Mouse (Mus musculus): ENCODE data around the gene Pcid2. TPM values are rescaled to one million over a fixed set of nuclear protein-coding genes. Genes with fewer than 3 reads are reported as not detected.

Gene Pcid2
- polyA plus RNA-seq, 1 experiment: 13.0 TPM

DNA sequence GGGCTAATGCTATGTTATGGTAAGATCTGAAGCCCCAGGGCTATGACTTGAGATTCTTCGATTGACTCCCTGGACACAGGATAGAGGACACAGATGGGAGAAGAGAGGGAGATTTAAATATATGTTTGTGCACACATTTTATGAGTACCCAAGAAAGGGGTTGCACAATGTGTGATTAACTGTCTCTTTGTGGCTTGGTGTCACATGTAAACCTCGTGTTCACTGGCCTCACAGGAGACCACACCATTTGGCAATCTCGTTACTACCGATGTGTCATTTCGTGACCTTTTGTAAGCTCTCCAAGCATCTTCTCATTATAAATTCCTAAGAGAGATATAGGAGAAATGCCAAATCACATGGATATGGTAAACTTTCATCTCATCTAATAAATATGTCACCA lies 77.6 kb downstream of the Pcid2 start:
- 74% methylated on average over 5 of the region's 5 CpGs for WGBS
- Histone ChIP-seq H3K27me3 (ENCODE audit: control insufficient read depth, insufficient read depth, low read length) (no peaks in the 10 kb centered on the region), H3K4me3 (ENCODE audit: low read depth, low read length) (no peak overlapping the region), H3K36me3 (ENCODE audit: control insufficient read depth, insufficient read depth, low read length) (no peaks in the 10 kb centered on the region), H3K4me1 (ENCODE audit: control insufficient read depth, insufficient read depth, insufficient read length, low read length) (no peaks in the 10 kb centered on the region), H3K27ac (ENCODE audit: insufficient read depth, low read depth, low read length) (no peak overlapping the region)
- no peak for TF ChIP-seq POLR2A (IDR thresholded peaks at IDR 0.05; ENCODE audit: low read depth, low read length)
- no peak for TF ChIP-seq CTCF (IDR thresholded peaks at IDR 0.05; ENCODE audit: extremely low read depth, insufficient read length, insufficient replicate concordance, low read depth, low read length)

Other genes with a start within 250 kb of the Pcid2 start
- 6.3 and 11.2 TPM in 2 replicates for gene Mcf2l, start 231.7 kb downstream of the Pcid2 start, polyA plus RNA-seq (2012; rRNA removed)
- 0.30 and 1.1 TPM in 2 replicates for gene F7, start 79.4 kb downstream of the Pcid2 start, polyA plus RNA-seq (2012; rRNA removed)
- gene F10, start 68.2 kb downstream of the Pcid2 start, polyA plus RNA-seq (2012; rRNA removed): 0.19 and 0.58 TPM in 2 replicates
- 28.0 and 33.2 TPM in 2 replicates for gene Proz, start 44.5 kb downstream of the Pcid2 start, polyA plus RNA-seq (2012; rRNA removed)
- gene Cul4a, start 162 bp upstream of the Pcid2 start, polyA plus RNA-seq (2012; rRNA removed): 19.2 and 23.8 TPM in 2 replicates
- 355 and 658 TPM in 2 replicates for gene Lamp1, start 53.7 kb upstream of the Pcid2 start, polyA plus RNA-seq (2012; rRNA removed)
- 22.5 and 58.8 TPM in 2 replicates for gene Grtp1, start 95.2 kb upstream of the Pcid2 start, polyA plus RNA-seq (2012; rRNA removed)
- gene Adprhl1, start 148.7 kb upstream of the Pcid2 start, polyA plus RNA-seq (2012; rRNA removed): not detected in 2 replicates
- 7.0 and 8.7 TPM in 2 replicates for gene Dcun1d2, start 182.7 kb upstream of the Pcid2 start, polyA plus RNA-seq (2012; rRNA removed)
- gene Tmco3, start 182.7 kb upstream of the Pcid2 start, polyA plus RNA-seq (2012; rRNA removed): 11.4 and 38.4 TPM in 2 replicates
- 13.3 and 22.7 TPM in 2 replicates for gene Tfdp1, start 233.3 kb upstream of the Pcid2 start, polyA plus RNA-seq (2012; rRNA removed)

Data from small intestine, adult 2 months (tissue).